Mouse (Mus musculus) hindbrain, embryonic 12.5 days (tissue): ENCODE results near the gene Bpifb2. TPM values are rescaled to one million over a fixed set of nuclear protein-coding genes. Genes with fewer than 3 reads are reported as not detected.

Experiments
- ATAC-seq: fragments of 200-750 bp; cut with Nextera tagmentation; 2 replicates; pipeline ENCODE4 v1.8.0; 2017; ENCODE audit warnings: moderate TSS enrichment; ENCODE audit not compliant: low FRiP score
- H3K27ac ChIP-seq: fragments of 300-500 bp; sonication (generic); 2 replicates; pipeline ENCODE4 v1.5.1; 2016; ENCODE audit warnings: mild to moderate bottlenecking
- H3K27me3 ChIP-seq: fragments of 300-500 bp; sonication (generic); 2 replicates; pipeline ENCODE4 v1.6.1; 2016; ENCODE audit warnings: mild to moderate bottlenecking
- H3K36me3 ChIP-seq: fragments of 300-500 bp; sonication (generic); 2 replicates; pipeline ENCODE4 v1.6.1; 2016; ENCODE audit warnings: mild to moderate bottlenecking
- H3K4me1 ChIP-seq: fragments of 300-500 bp; sonication (generic); 2 replicates; pipeline ENCODE4 v1.6.1; 2016
- H3K4me2 ChIP-seq: fragments of 300-500 bp; sonication (generic); replicated peaks from 2 replicates; pipeline ENCODE4 v1.6.1; 2016; ENCODE audit warnings: mild to moderate bottlenecking
- H3K4me3 ChIP-seq: fragments of 300-500 bp; sonication (generic); 2 replicates; pipeline ENCODE4 v1.5.1; 2016; ENCODE audit warnings: mild to moderate bottlenecking
- H3K9ac ChIP-seq: fragments of 300-500 bp; sonication (generic); 2 replicates; pipeline ENCODE4 v1.6.1; 2016; ENCODE audit warnings: mild to moderate bottlenecking, moderate library complexity
- H3K9me3 ChIP-seq: fragments of 300-500 bp; sonication (generic); replicated peaks from 2 replicates; pipeline ENCODE4 v1.6.1; 2016; ENCODE audit warnings: mild to moderate bottlenecking
- WGBS: fragments of 180-500 bp; shearing (Covaris S2); methylation state at CpG from one replicate; pipeline ENCODE4 v1.1.7; 2016; 5-methylcytosine and 5-hydroxymethylcytosine counted together
- polyA plus RNA-seq: library from polyadenylated mRNA; unstranded; fragments of >200 nt; fragmentation: Nextera tagmentation; extraction: Ambion mirVana; gene quantifications from 2 replicates; pipeline ENCODE4 v1.2.1, GENCODE M21; 2016

Bpifb2 gene
- polyA plus RNA-seq, 1 experiment from 2014 or later, result not detected

GRCm38 (mm10) chr2:153861960-153862359 lies 12.9 kb upstream of the Bpifb2 start:
- WGBS, result 71% methylated on average over 3 of the region's 3 CpGs
- H3K4me1 ChIP-seq, result no peaks in the 10 kb centered on the region
- H3K27me3 ChIP-seq, result no peaks in the 10 kb centered on the region
- no peak overlapping the region for H3K9ac ChIP-seq
- ATAC-seq, result no peak
- H3K4me2 ChIP-seq, result no peak overlapping the region
- H3K36me3 ChIP-seq, result no peaks in the 10 kb centered on the region
- no peak overlapping the region for H3K27ac ChIP-seq
- H3K4me3 ChIP-seq, result no peak overlapping the region
- no peaks in the 10 kb centered on the region for H3K9me3 ChIP-seq

- H3K27me3 ChIP-seq, result no peaks in the 10 kb centered on the region; the same call in 1 of the 2 replicates
- no peak within 1 kb of the TSS for H3K4me2 ChIP-seq
- no peak for ATAC-seq
- no peak within 1 kb of the TSS for H3K4me3 ChIP-seq
- H3K36me3 ChIP-seq, result no peaks in the 10 kb centered on the region
- no peak within 1 kb of the TSS for H3K9ac ChIP-seq
- no peaks in the 10 kb centered on the region for H3K4me1 ChIP-seq
- no peak within 1 kb of the TSS for H3K27ac ChIP-seq
- WGBS, result 94% methylated on average over 4 of the region's 4 CpGs
- H3K9me3 ChIP-seq, result no peaks in the 10 kb centered on the region
These were observed 3.9 kb upstream of the Bpifb2 start, which contains the start of gene Sun5 for GRCm38 (mm10) chr2:153870984-153871383. Gene Sun5 (minus strand): TSS chr2:153871084.

GRCm38 (mm10) chr2:153899111-153899510 lies 24.3 kb downstream of the Bpifb2 start:
- 84% methylated on average over 5 of the region's 5 CpGs for WGBS
- ATAC-seq, result no peak
- H3K27ac ChIP-seq, result no peak overlapping the region

GRCm38 (mm10) chr2:153900088-153900487 lies 25.2 kb downstream of the Bpifb2 start, which contains the start of gene Bpifb6:
Gene Bpifb6 (plus strand): TSS chr2:153900388.
- H3K36me3 ChIP-seq, result no peaks in the 10 kb centered on the region
- no peak for ATAC-seq
- H3K4me2 ChIP-seq, result no peak within 1 kb of the TSS

More at GRCm38 (mm10) chr2:153899111-153899510, 24.3 kb downstream of the Bpifb2 start:
- Histone ChIP-seq H3K4me1 (no peaks in the 10 kb centered on the region), H3K4me2 (no peak overlapping the region), H3K4me3 (no peak overlapping the region), H3K9me3 (no peaks in the 10 kb centered on the region), H3K27me3 (no peaks in the 10 kb centered on the region), H3K36me3 (no peaks in the 10 kb centered on the region), H3K9ac (no peak overlapping the region)

GRCm38 (mm10) chr2:153902726-153903125 lies 27.9 kb downstream of the Bpifb2 start:
- Histone ChIP-seq H3K36me3 (no peaks in the 10 kb centered on the region), H3K4me3 (no peak overlapping the region), H3K9me3 (no peaks in the 10 kb centered on the region), H3K4me2 (no peak overlapping the region), H3K27me3 (no peaks in the 10 kb centered on the region), H3K9ac (no peak overlapping the region), H3K27ac (no peak overlapping the region), H3K4me1 (no peaks in the 10 kb centered on the region)
- 76% methylated on average over 6 of the region's 6 CpGs for WGBS
- no peak for ATAC-seq

More at GRCm38 (mm10) chr2:153900088-153900487, 25.2 kb downstream of the Bpifb2 start, which contains the start of gene Bpifb6:
- Histone ChIP-seq H3K4me3 (no peak within 1 kb of the TSS), H3K9ac (no peak within 1 kb of the TSS), H3K9me3 (no peaks in the 10 kb centered on the region), H3K4me1 (no peaks in the 10 kb centered on the region), H3K27me3 (no peaks in the 10 kb centered on the region), H3K27ac (no peak within 1 kb of the TSS)
- WGBS, result 74% methylated on average over 4 of the region's 4 CpGs

GRCm38 (mm10) chr2:153906626-153907025 lies 31.8 kb downstream of the Bpifb2 start:
- no peak overlapping the region for H3K4me2 ChIP-seq
- no peaks in the 10 kb centered on the region for H3K9me3 ChIP-seq
- H3K4me3 ChIP-seq, result no peak overlapping the region
- H3K27me3 ChIP-seq, result no peaks in the 10 kb centered on the region
- no peaks in the 10 kb centered on the region for H3K36me3 ChIP-seq
- 81% methylated on average over 4 of the region's 4 CpGs for WGBS
- H3K4me1 ChIP-seq, result no peaks in the 10 kb centered on the region
- H3K27ac ChIP-seq, result no peak overlapping the region; the same call in 1 of the 2 replicates
- no peak for ATAC-seq
- H3K9ac ChIP-seq, result no peak overlapping the region

- no peaks in the 10 kb centered on the region; the same call in 1 of the 2 replicates for H3K4me1 ChIP-seq
- no peak overlapping the region for H3K4me2 ChIP-seq
- H3K27me3 ChIP-seq, result no peaks in the 10 kb centered on the region
- no peak for ATAC-seq
- 60% methylated on average over 5 of the region's 5 CpGs for WGBS
- no peak overlapping the region for H3K27ac ChIP-seq
- no peaks in the 10 kb centered on the region for H3K9me3 ChIP-seq
- no peak overlapping the region for H3K9ac ChIP-seq
- no peak overlapping the region for H3K4me3 ChIP-seq
- H3K36me3 ChIP-seq, result no peaks in the 10 kb centered on the region
These were observed 39.3 kb downstream of the Bpifb2 start for GRCm38 (mm10) chr2:153914151-153914550.

GRCm38 (mm10) chr2:153917930-153918329 lies 43.1 kb downstream of the Bpifb2 start, which contains the start of gene Bpifb3:
Gene Bpifb3 (plus strand): TSS chr2:153918230.
- H3K27ac ChIP-seq, result no peak within 1 kb of the TSS
- WGBS, result 62% methylated on average over 8 of the region's 8 CpGs
- no peaks in the 10 kb centered on the region for H3K36me3 ChIP-seq
- no peaks in the 10 kb centered on the region; the same call in 1 of the 2 replicates for H3K4me1 ChIP-seq
- ATAC-seq, result no peak
- H3K4me2 ChIP-seq, result no peak within 1 kb of the TSS
- H3K4me3 ChIP-seq, result no peak within 1 kb of the TSS
- H3K9me3 ChIP-seq, result no peaks in the 10 kb centered on the region
- H3K9ac ChIP-seq, result no peak within 1 kb of the TSS
- H3K27me3 ChIP-seq, result no peaks in the 10 kb centered on the region

GRCm38 (mm10) chr2:153921246-153921645 lies 46.4 kb downstream of the Bpifb2 start:
- Histone ChIP-seq H3K4me2 (no peak overlapping the region), H3K4me1 (no peaks in the 10 kb centered on the region; the same call in 1 of the 2 replicates), H3K9ac (no peak overlapping the region), H3K27me3 (no peaks in the 10 kb centered on the region), H3K9me3 (no peaks in the 10 kb centered on the region), H3K4me3 (no peak overlapping the region), H3K27ac (no peak overlapping the region), H3K36me3 (no peaks in the 10 kb centered on the region)
- WGBS, result 83% methylated on average over 6 of the region's 6 CpGs
- no peak for ATAC-seq

GRCm38 (mm10) chr2:153929871-153930413 lies 55.1 kb downstream of the Bpifb2 start:
- Histone ChIP-seq H3K36me3 (no peaks in the 10 kb centered on the region), H3K4me1 (peaks cover 5% of the 10 kb centered on the region), H3K27ac (no peak overlapping the region), H3K27me3 (no peaks in the 10 kb centered on the region), H3K4me3 (no peak overlapping the region), H3K9me3 (no peaks in the 10 kb centered on the region), H3K9ac (no peak overlapping the region), H3K4me2 (no peak overlapping the region)
- 43% methylated on average over 3 of the region's 3 CpGs for WGBS
- ATAC-seq, result no peak

GRCm38 (mm10) chr2:153931125-153931524 lies 56.3 kb downstream of the Bpifb2 start:
- H3K4me3 ChIP-seq, result no peak overlapping the region
- 52% methylated on average over 6 of the region's 6 CpGs for WGBS
- H3K36me3 ChIP-seq, result no peaks in the 10 kb centered on the region
- no peaks in the 10 kb centered on the region for H3K9me3 ChIP-seq
- H3K9ac ChIP-seq, result no peak overlapping the region; the same call in 1 of the 2 replicates
- no peak for ATAC-seq
- no peak overlapping the region for H3K4me2 ChIP-seq
- H3K27me3 ChIP-seq, result no peaks in the 10 kb centered on the region
- H3K27ac ChIP-seq, result no peak overlapping the region
- peaks cover 5% of the 10 kb centered on the region for H3K4me1 ChIP-seq

GRCm38 (mm10) chr2:153933311-153933710 lies 58.5 kb downstream of the Bpifb2 start:
- 64% methylated on average over 6 of the region's 6 CpGs for WGBS
- Histone ChIP-seq H3K27me3 (no peaks in the 10 kb centered on the region), H3K36me3 (no peaks in the 10 kb centered on the region), H3K27ac (no peak overlapping the region), H3K4me3 (no peak overlapping the region), H3K4me1 (peaks cover 5% of the 10 kb centered on the region), H3K9me3 (no peaks in the 10 kb centered on the region), H3K4me2 (no peak overlapping the region), H3K9ac (no peak overlapping the region)
- ATAC-seq, result no peak

- Histone ChIP-seq H3K4me3 (no peak overlapping the region), H3K4me2 (no peak overlapping the region), H3K27ac (no peak overlapping the region), H3K4me1 (peaks cover 5% of the 10 kb centered on the region), H3K27me3 (no peaks in the 10 kb centered on the region), H3K9ac (no peak overlapping the region), H3K36me3 (no peaks in the 10 kb centered on the region), H3K9me3 (no peaks in the 10 kb centered on the region)
- WGBS, result 91% methylated on average over 6 of the region's 6 CpGs
- ATAC-seq, result no peak
These were observed 60.5 kb downstream of the Bpifb2 start for GRCm38 (mm10) chr2:153935348-153935747.
